Mouse (Mus musculus): Measurements from ENCODE around the gene Rapgefl1. TPM values are rescaled to one million over a fixed set of nuclear protein-coding genes. Genes with fewer than 3 reads are reported as not detected.

The Rapgefl1 gene
- polyA plus RNA-seq, 1 experiment from 2014 or later: 1.0 TPM

- Histone ChIP-seq H3K4me1 (replicated peaks) (peaks cover 18% of the 10 kb centered on the region), H3K9me3 (replicated peaks) (no peaks in the 10 kb centered on the region), H3K9ac (no peak overlapping the region), H3K36me3 (peaks cover under 1% of the 10 kb centered on the region; the same call in 1 of the 2 replicates), H3K4me3 (no peak overlapping the region), H3K27ac (ENCODE audit: poor library complexity, severe bottlenecking) (no peak overlapping the region), H3K27me3 (replicated peaks) (peaks cover 37% of the 10 kb centered on the region), H3K4me2 (no peak overlapping the region)
- no peak for ATAC-seq (ENCODE audit: insufficient number of reproducible peaks, low FRiP score)
- WGBS: 73% methylated on average over 10 of the region's 10 CpGs
Observed at GRCm38 (mm10) chr11:98839897-98840296, 3.3 kb downstream of the Rapgefl1 start.

- WGBS: 44% methylated on average over 13 of the region's 13 CpGs
- Histone ChIP-seq H3K4me3 (no peak overlapping the region), H3K4me2 (no peak overlapping the region), H3K27me3 (replicated peaks) (peaks cover 8% of the 10 kb centered on the region), H3K9ac (no peak overlapping the region), H3K4me1 (replicated peaks) (peaks cover 20% of the 10 kb centered on the region), H3K27ac (ENCODE audit: poor library complexity, severe bottlenecking) (no peak overlapping the region), H3K36me3 (no peaks in the 10 kb centered on the region), H3K9me3 (replicated peaks) (no peaks in the 10 kb centered on the region)
- no peak for ATAC-seq (ENCODE audit: insufficient number of reproducible peaks, low FRiP score)
Observed at GRCm38 (mm10) chr11:98846016-98846415, 9.4 kb downstream of the Rapgefl1 start.

- WGBS: 52% methylated on average over 19 of the region's 19 CpGs
- Histone ChIP-seq H3K27me3 (replicated peaks) (peaks cover 15% of the 10 kb centered on the region), H3K36me3 (no peaks in the 10 kb centered on the region), H3K4me2 (no peak overlapping the region), H3K4me1 (replicated peaks) (peaks cover 20% of the 10 kb centered on the region), H3K9me3 (replicated peaks) (no peaks in the 10 kb centered on the region), H3K9ac (no peak overlapping the region), H3K27ac (ENCODE audit: poor library complexity, severe bottlenecking) (no peak overlapping the region), H3K4me3 (no peak overlapping the region)
- ATAC-seq (ENCODE audit: insufficient number of reproducible peaks, low FRiP score): no peak
Observed at GRCm38 (mm10) chr11:98846865-98847604, 10.4 kb downstream of the Rapgefl1 start.

DNA sequence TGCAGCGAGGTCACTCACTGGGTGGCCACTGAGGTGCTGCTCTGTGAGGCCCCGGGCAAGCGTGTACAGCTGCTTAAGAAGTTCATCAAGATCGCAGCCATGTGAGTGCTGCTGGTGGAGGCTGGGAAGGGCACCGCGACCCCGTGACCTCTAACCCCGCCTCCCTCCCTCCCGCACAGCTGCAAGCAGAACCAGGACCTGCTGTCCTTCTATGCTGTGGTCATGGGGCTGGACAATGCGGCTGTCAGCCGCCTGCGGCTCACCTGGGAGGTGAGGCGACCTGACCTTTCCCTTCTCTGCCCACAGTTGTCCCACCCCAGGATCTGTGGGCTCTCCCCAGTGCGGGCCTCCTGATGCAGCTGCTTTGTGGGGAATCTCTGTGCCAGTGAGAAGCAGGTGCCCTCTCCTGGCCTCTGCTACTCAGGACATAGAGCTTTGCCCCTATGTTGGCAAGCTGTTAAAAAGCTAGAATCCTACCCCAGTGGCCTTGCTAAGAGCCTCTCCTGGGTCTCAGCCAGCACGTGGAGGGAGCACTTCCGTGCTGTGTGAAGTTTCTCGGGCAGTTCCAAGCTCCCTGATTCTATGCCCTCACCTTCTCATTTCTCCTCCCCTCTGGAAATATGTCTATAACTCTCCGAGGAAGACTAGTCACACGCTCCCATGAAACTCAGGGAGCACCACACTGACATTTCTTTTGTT lies 12.8 kb downstream of the Rapgefl1 start:
- no peaks in the 10 kb centered on the region for H3K9me3 ChIP-seq (replicated peaks)
- peaks cover 31% of the 10 kb centered on the region for H3K4me1 ChIP-seq (replicated peaks)
- peak; percentile 24; the same call in 1 of the 2 replicates for ATAC-seq (ENCODE audit: insufficient number of reproducible peaks, low FRiP score)
- H3K27me3 ChIP-seq (replicated peaks): peaks cover 16% of the 10 kb centered on the region; the same call in 1 of the 2 replicates
- no peak overlapping the region for H3K27ac ChIP-seq (ENCODE audit: poor library complexity, severe bottlenecking)
- no peaks in the 10 kb centered on the region for H3K36me3 ChIP-seq
- 17% methylated on average over 19 of the region's 19 CpGs for WGBS
- H3K4me2 ChIP-seq: peak overlapping the region; percentile 30
- 0 out of 2 replicates have a peak overlapping the region, but pooled peaks have one; percentile 1 for H3K9ac ChIP-seq
- no peak overlapping the region for H3K4me3 ChIP-seq

DNA sequence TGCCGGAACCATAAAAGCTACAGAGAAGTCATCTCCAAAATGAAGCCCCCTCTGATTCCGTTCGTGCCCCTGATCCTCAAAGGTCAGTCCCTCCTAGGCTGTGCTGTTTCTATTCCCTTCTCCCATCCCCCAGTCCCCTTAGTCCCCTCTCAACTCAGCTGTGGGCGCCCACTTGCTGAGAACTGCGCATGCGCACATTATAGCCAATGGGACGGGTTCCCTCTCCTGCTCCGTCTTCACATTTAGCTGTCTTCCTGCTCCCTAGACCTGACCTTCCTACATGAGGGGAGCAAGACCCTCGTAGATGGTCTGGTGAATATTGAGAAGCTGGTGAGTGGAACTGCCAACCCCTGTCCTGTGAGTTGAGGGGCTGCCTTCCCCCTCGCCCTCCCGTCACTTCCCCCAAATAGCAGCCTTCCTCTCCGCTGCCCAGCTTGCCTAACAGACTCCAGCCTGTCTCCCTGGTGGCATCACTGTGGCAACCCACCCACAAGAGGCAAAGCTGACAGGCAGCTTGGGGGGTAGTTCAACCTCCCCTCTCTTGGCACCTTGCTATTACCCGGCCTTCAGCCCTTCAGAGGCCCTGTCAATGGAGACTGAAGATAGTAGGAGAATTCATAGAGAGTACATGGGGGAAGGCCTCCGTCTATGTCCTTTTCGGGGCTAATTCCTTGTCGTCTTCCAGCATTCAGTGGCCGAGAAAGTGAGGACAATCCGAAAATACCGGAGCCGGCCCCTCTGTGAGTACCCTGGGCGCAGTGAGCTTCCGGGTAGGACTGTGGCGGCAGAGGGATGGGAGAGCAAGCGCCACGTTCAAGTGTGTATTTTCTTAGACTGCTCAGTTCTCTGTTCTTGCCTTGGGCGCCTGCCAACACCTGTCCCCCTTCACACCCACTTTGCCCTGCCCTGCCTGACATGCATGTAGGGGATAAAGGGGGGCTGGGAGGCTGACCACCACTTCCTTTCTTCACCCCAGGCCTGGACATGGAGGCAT lies 13.8 kb downstream of the Rapgefl1 start:
- Histone ChIP-seq H3K4me2 (peak overlapping the region; percentile 15; the same call in 1 of the 2 replicates), H3K27me3 (replicated peaks) (peaks cover 16% of the 10 kb centered on the region; the same call in 1 of the 2 replicates), H3K9me3 (replicated peaks) (no peaks in the 10 kb centered on the region), H3K4me3 (no peak overlapping the region), H3K9ac (0 out of 2 replicates have a peak overlapping the region, but pooled peaks have one; percentile 0), H3K27ac (ENCODE audit: poor library complexity, severe bottlenecking) (no peak overlapping the region), H3K36me3 (no peaks in the 10 kb centered on the region), H3K4me1 (replicated peaks) (peaks cover 31% of the 10 kb centered on the region)
- no peak for ATAC-seq (ENCODE audit: insufficient number of reproducible peaks, low FRiP score)
- WGBS: 67% methylated on average over 26 of the region's 26 CpGs

GRCm38 (mm10) chr11:98854116-98854515 lies 17.5 kb downstream of the Rapgefl1 start:
- 87% methylated on average over 8 of the region's 8 CpGs for WGBS

DNA sequence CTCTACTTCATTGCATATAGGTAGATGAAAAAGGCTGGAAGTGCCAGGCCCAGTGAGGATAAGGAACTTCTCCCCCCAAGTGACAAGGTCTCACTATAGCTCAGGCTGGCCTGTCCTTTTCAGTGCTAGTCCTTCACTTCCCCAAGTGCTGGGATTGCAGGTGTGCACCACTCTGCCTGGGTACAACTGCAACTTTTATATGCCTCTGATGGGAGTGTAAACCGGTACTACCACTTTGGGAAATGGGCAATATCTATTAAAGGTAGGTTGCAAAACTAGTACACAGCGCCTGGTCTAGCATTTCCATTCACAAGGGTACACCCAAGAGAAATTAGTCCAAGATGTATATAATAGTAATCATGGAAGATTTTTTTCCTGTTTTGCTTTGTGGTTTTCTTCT lies 18.1 kb downstream of the Rapgefl1 start:
- no peaks in the 10 kb centered on the region for H3K36me3 ChIP-seq
- no peak overlapping the region for H3K27ac ChIP-seq (ENCODE audit: poor library complexity, severe bottlenecking)
- H3K4me2 ChIP-seq: no peak overlapping the region
- peaks cover 23% of the 10 kb centered on the region for H3K4me1 ChIP-seq (replicated peaks)
- ATAC-seq (ENCODE audit: insufficient number of reproducible peaks, low FRiP score): no peak
- H3K9me3 ChIP-seq (replicated peaks): no peaks in the 10 kb centered on the region
- no peak overlapping the region for H3K4me3 ChIP-seq
- no peak overlapping the region for H3K9ac ChIP-seq
- peaks cover 16% of the 10 kb centered on the region; the same call in 1 of the 2 replicates for H3K27me3 ChIP-seq (replicated peaks)
- 89% methylated on average over 2 of the region's 2 CpGs for WGBS

More at GRCm38 (mm10) chr11:98854116-98854515, 17.5 kb downstream of the Rapgefl1 start:
- H3K4me1 ChIP-seq (replicated peaks): peaks cover 28% of the 10 kb centered on the region
- no peak overlapping the region for H3K4me2 ChIP-seq
- no peak overlapping the region for H3K4me3 ChIP-seq
- peaks cover 16% of the 10 kb centered on the region; the same call in 1 of the 2 replicates for H3K27me3 ChIP-seq (replicated peaks)
- no peak overlapping the region for H3K9ac ChIP-seq
- no peaks in the 10 kb centered on the region for H3K36me3 ChIP-seq
- H3K27ac ChIP-seq (ENCODE audit: poor library complexity, severe bottlenecking): no peak overlapping the region
- no peak for ATAC-seq (ENCODE audit: insufficient number of reproducible peaks, low FRiP score)
- no peaks in the 10 kb centered on the region for H3K9me3 ChIP-seq (replicated peaks)

GRCm38 (mm10) chr11:98858759-98859731 lies 22.5 kb downstream of the Rapgefl1 start:
- 31% methylated on average over 14 of the region's 14 CpGs for WGBS
- Histone ChIP-seq H3K4me1 (replicated peaks) (peaks cover 7% of the 10 kb centered on the region), H3K27ac (ENCODE audit: poor library complexity, severe bottlenecking) (no peak overlapping the region), H3K36me3 (no peaks in the 10 kb centered on the region), H3K9ac (no peak overlapping the region), H3K9me3 (replicated peaks) (no peaks in the 10 kb centered on the region), H3K4me2 (no peak overlapping the region), H3K27me3 (replicated peaks) (no peaks in the 10 kb centered on the region), H3K4me3 (no peak overlapping the region)
- no peak for ATAC-seq (ENCODE audit: insufficient number of reproducible peaks, low FRiP score)

- H3K4me1 ChIP-seq (replicated peaks): peaks cover 19% of the 10 kb centered on the region
- H3K4me3 ChIP-seq: peak within 1 kb of the TSS; percentile 93
- H3K9ac ChIP-seq: peak within 1 kb of the TSS; percentile 87
- H3K36me3 ChIP-seq: peaks cover 18% of the 10 kb centered on the region
- H3K27ac ChIP-seq (ENCODE audit: poor library complexity, severe bottlenecking): peak within 1 kb of the TSS; percentile 94
- peak; percentile 92 for ATAC-seq (ENCODE audit: insufficient number of reproducible peaks, low FRiP score)
- H3K9me3 ChIP-seq (replicated peaks): no peaks in the 10 kb centered on the region
- no peaks in the 10 kb centered on the region for H3K27me3 ChIP-seq (replicated peaks)
- peak within 1 kb of the TSS; percentile 93 for H3K4me2 ChIP-seq
- WGBS: 6% methylated on average over 41 of the region's 41 CpGs
Observed at GRCm38 (mm10) chr11:98863028-98863750, 26.6 kb downstream of the Rapgefl1 start, which contains the start of gene Wipf2. Wipf2 (plus strand) TSS chr11:98863638.
